Mouse (Mus musculus): Measurements from ENCODE around the gene Fam222b. TPM values are rescaled to one million over a fixed set of nuclear protein-coding genes. Genes with fewer than 3 reads are reported as not detected.
A peak's percentile ranks its signal among the peaks of the same experiment; 100 is the strongest.

The Fam222b gene
- polyA plus RNA-seq, 1 experiment from 2014 or later = 13.9 TPM

MicroRNA genes within 50 kb of the gene (microRNA counts, 519-probe panel; counts per million panel counts)
- microRNA mmu-miR-144 (3,592 counts per million, percentile 93 among the panel's probes with 10 or more counts), microRNA mmu-miR-451 (3,172 counts per million, percentile 83 among the panel's probes with 10 or more counts)

Small RNAs within 50 kb of the gene (microRNA-seq; reads per million reads assigned to microRNA genes)
- gene Mir144 (298 reads per million, percentile 65 among the genes with 10 or more reads in this experiment), gene Mir451a (not detected), gene Mir451b (not detected), gene Mir7653 (not detected)

Other genes with a start within 250 kb of the Fam222b start
- gene Pipox, start 200.6 kb upstream of the Fam222b start, polyA plus RNA-seq (2015; fragmentation: Nextera tagmentation; extraction: Ambion mirVana) = 1.2 and 1.6 TPM in 2 replicates
- gene Sez6, start 163.9 kb upstream of the Fam222b start, polyA plus RNA-seq (2015; fragmentation: Nextera tagmentation; extraction: Ambion mirVana) = 0.23 and 0.51 TPM in 2 replicates
- 15.5 and 15.9 TPM in 2 replicates for gene Phf12, start 111.9 kb upstream of the Fam222b start, polyA plus RNA-seq (2015; fragmentation: Nextera tagmentation; extraction: Ambion mirVana)
- gene Dhrs13, start 62.4 kb upstream of the Fam222b start, polyA plus RNA-seq (2015; fragmentation: Nextera tagmentation; extraction: Ambion mirVana) = 18.7 and 19.8 TPM in 2 replicates
- gene Flot2, start 56.7 kb upstream of the Fam222b start, polyA plus RNA-seq (2015; fragmentation: Nextera tagmentation; extraction: Ambion mirVana) = 65.9 and 67.2 TPM in 2 replicates
- gene Eral1, start 14.3 kb upstream of the Fam222b start, polyA plus RNA-seq (2015; fragmentation: Nextera tagmentation; extraction: Ambion mirVana) = 34.3 and 36.4 TPM in 2 replicates
- gene Traf4, start 70.9 kb downstream of the Fam222b start, polyA plus RNA-seq (2015; fragmentation: Nextera tagmentation; extraction: Ambion mirVana) = 82.4 and 88.4 TPM in 2 replicates
- gene Nek8, start 82.0 kb downstream of the Fam222b start, polyA plus RNA-seq (2015; fragmentation: Nextera tagmentation; extraction: Ambion mirVana) = 19.2 and 20.3 TPM in 2 replicates
- 20.2 and 22.9 TPM in 2 replicates for gene Tlcd1, start 82.1 kb downstream of the Fam222b start, polyA plus RNA-seq (2015; fragmentation: Nextera tagmentation; extraction: Ambion mirVana)
- gene Rpl23a, start 88.9 kb downstream of the Fam222b start, polyA plus RNA-seq (2015; fragmentation: Nextera tagmentation; extraction: Ambion mirVana) = 1,297 and 1,378 TPM in 2 replicates
- gene Rab34, start 93.8 kb downstream of the Fam222b start, polyA plus RNA-seq (2015; fragmentation: Nextera tagmentation; extraction: Ambion mirVana) = 141 and 147 TPM in 2 replicates
- 4.4 and 4.7 TPM in 2 replicates for gene Proca1, start 98.7 kb downstream of the Fam222b start, polyA plus RNA-seq (2015; fragmentation: Nextera tagmentation; extraction: Ambion mirVana)
- 79.9 and 84.1 TPM in 2 replicates for gene Sdf2, start 151.1 kb downstream of the Fam222b start, polyA plus RNA-seq (2015; fragmentation: Nextera tagmentation; extraction: Ambion mirVana)
- gene Supt6, start 151.3 kb downstream of the Fam222b start, polyA plus RNA-seq (2015; fragmentation: Nextera tagmentation; extraction: Ambion mirVana) = 23.7 and 25.5 TPM in 2 replicates
- gene 2610507B11Rik, start 167.1 kb downstream of the Fam222b start, polyA plus RNA-seq (2015; fragmentation: Nextera tagmentation; extraction: Ambion mirVana) = 71.1 and 75.9 TPM in 2 replicates
- gene BC030499, start 196.2 kb downstream of the Fam222b start, polyA plus RNA-seq (2015; fragmentation: Nextera tagmentation; extraction: Ambion mirVana) = 0.10 and 0.25 TPM in 2 replicates
- gene Spag5, start 206.9 kb downstream of the Fam222b start, polyA plus RNA-seq (2015; fragmentation: Nextera tagmentation; extraction: Ambion mirVana) = 44.8 and 49.9 TPM in 2 replicates
- 7.7 and 8.1 TPM in 2 replicates for gene Aldoc, start 228.3 kb downstream of the Fam222b start, polyA plus RNA-seq (2015; fragmentation: Nextera tagmentation; extraction: Ambion mirVana)
- 75.5 and 78.5 TPM in 2 replicates for gene Pigs, start 233.8 kb downstream of the Fam222b start, polyA plus RNA-seq (2015; fragmentation: Nextera tagmentation; extraction: Ambion mirVana)
- 33.4 and 35.7 TPM in 2 replicates for gene Unc119, start 248.8 kb downstream of the Fam222b start, polyA plus RNA-seq (2015; fragmentation: Nextera tagmentation; extraction: Ambion mirVana)